Mouse (Mus musculus) stomach, postnatal 0 days (tissue): Measurements from ENCODE around the gene Cyp2d9.
"Not testable (repeated sequence)": the region's sequence is repeated elsewhere in the genome, so short reads cannot be mapped to it uniquely, and the experiment has no call there.

Source experiments
- CTCF ChIP-seq: IDR thresholded peaks from 2 replicates; pipeline ENCODE4 v1.5.1; 2016; ENCODE audit warnings: antibody characterized with exemption, low read depth, mild to moderate bottlenecking, moderate library complexity
- EP300 ChIP-seq: optimal IDR thresholded peaks from 2 replicates; pipeline ENCODE3; 2016; ENCODE audit warnings: antibody characterized with exemption

- not testable (repeated sequence) for TF ChIP-seq CTCF, EP300
Observed at GRCm38 (mm10) chr15:82456086-82456790, 23.0 kb downstream of the Cyp2d9 start.
